Mouse (Mus musculus) brain, embryonic 14.5 days (tissue): ENCODE measurements at regions not wholly inside any gene's neighbourhood (a gene's known extent, or its start where the extent isn't known, plus 50 kb on each side); places are given as distances from the start of the nearest gene placed in this dataset.

Source experiments
- DNase-seq: peaks from one replicate; pipeline ENCODE4 v3.0.0-alpha.2; 2011; ENCODE audit warnings: low read depth
- CTCF ChIP-seq: fragments of 200-500 bp; IDR thresholded peaks from 2 replicates; pipeline ENCODE4 v1.5.1; 2012; ENCODE audit warnings: inconsistent platforms, mild to moderate bottlenecking, moderate library complexity, borderline replicate concordance; ENCODE audit not compliant: insufficient read depth, insufficient read length; ENCODE audit errors: extremely low read depth
- POLR2A ChIP-seq: fragments of 200-500 bp; IDR thresholded peaks from 2 replicates; pipeline ENCODE4 v1.6.1; 2012; ENCODE audit warnings: mild to moderate bottlenecking, inconsistent platforms, borderline replicate concordance; ENCODE audit not compliant: poor library complexity, insufficient read depth, insufficient read length, severe bottlenecking; ENCODE audit errors: extremely low read depth

DNA sequence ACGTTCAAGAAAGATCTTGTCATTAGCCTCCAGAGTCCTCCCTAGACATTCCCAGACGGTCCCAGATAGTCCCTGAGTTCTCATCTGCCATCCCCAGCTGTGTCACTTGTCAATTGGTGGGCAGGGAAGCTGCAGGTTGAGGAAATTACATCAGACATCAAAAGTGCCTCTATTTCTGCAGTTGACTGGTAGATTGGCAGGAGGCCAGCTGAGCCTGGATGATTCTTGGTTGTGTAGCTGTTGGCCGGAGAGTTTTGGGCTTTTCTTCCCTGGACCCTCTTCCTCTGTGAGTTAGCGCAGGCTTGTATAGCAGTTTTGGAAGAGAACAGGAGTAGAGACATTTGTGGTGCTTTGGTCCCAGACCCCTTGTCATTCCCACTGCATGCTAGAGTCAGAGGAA, 283.5 kb downstream of the Uaca start:
- DNase-seq = no peak
- TF ChIP-seq POLR2A = no peak
- no peak for TF ChIP-seq CTCF

DNA sequence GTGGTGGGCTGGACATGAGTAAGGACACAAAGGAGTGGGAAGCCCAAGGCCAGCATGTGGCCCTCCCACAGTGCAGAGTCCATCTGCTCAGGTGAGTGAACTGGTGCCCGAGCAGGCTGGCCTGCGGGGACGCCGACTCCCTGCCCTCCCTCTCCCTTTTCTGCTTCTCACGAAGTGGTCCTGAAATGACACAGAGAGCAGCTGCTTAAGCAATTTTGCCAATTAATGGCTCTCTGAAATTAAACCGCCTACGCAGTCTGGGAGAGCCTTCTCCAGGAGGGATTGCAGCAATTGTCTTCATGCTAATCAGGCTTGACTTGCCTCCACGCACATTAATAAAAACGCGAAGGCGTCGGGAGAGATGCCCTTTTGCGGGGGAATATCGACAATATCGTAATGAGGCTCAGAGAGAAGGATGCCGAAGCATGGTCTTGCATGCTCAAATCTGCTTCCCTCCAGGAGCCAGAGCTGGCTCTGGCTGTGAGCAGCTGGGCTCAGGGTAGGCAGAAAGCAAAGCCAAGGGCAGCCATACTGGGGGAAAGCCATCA, 287.2 kb downstream of the Uaca start:
- peak; percentile 94 for DNase-seq
- no peak for TF ChIP-seq CTCF
- TF ChIP-seq POLR2A = no peak

DNA sequence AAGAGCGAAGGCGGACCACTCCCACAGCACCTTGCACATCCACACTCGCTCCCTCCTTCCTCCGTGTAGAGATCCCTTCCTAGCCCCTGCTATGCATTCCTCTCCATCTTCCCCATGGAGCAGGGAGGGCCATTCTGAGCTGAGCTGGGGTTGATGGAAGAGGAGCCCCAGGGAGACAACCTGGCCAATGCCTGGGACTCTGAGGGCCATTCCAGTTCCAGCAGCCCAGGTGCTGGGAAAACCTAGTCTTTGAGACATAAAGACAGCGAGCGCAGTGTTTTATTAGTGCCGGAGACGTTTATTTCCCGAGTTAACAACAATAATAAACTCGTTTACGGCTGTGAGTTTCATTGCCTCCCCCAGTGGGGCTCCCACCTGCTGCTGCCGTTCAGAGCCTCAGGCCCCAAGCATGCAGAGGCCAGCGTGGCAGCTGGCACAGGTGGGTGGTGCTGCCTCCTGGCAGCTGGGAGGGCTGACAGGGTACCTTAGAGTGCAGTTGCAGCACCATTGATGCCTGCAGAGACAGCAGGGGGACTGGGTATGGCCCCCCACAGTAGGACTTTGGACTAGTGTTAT, 287.4 kb upstream of the Tle3 start:
- no peak for DNase-seq
- TF ChIP-seq POLR2A (no peak), CTCF (no peak)

DNA sequence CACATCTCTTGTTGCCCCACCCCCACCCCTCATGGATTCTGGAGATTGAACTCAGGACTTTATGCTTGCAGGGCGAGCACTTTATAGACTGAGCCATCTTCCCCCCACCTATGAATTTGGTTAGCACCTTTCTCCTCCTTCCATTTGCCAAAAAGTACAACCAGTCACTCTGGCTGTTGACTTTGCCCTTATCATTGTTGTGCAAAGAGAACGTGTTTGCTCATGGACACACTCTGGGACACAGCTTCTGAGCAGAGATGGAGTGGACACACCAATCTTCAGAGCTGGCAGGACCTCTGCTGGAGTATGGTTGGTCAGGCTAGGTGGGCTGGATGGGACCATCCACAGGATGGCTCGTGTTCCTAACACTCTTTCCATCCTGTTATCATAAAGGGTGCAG, 285.1 kb upstream of the Tle3 start:
- DNase-seq = no peak
- TF ChIP-seq CTCF (no peak), POLR2A (no peak)

DNA sequence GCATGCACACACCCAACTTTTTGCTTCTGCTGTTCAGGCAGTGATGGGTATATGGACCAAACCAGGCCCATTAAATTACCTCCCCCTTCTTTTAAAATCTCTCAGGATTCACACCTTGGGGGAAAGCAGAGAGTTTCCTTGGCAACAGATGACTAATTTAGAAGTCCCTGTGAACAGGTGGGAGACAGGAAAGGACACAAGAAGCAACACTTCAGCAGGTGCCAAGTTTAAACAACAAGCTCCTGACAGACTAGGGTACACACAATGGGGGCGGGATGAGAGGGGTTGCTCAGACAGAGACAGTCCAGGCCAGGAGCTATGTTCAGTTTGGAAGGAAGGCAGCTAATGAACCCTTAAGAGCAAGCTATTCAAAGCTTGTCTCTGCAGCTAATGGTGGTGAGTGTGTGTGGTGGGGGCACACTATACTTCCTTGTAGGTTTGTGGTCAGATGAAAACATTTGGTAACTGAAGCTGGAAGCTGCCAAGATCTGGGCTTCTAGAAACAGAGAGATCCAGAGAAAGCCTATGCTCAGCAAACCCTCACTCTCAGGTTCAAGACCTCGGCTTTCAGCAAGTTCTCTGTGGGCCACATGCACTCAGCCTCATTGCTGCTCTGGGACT, 283.0 kb upstream of the Tle3 start:
- DNase-seq = peak; percentile 60

DNA sequence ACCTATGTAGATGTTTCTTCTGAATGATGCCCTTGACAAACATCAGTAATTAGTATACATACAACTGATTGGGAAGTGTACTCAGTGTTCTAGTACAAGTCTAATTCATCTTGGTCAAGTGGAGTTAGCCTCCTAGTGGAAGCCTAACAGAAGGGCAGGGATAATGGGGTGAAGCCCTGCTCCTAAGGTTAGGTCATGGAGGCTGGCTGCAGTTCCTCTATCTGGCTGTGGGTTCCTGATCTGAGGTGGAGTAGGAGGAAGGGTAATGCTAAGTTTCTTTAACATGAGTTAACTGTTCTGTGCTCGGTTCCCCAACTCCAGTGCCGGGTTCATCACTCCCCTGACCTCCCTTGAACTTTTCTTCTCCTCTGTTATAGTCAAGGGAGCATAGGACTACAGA, 281.1 kb upstream of the Tle3 start:
- TF ChIP-seq CTCF (no peak), POLR2A (no peak)
- DNase-seq = no peak

More for the DNA sequence above, 283.0 kb upstream of the Tle3 start:
- TF ChIP-seq POLR2A (no peak), CTCF (no peak)

DNA sequence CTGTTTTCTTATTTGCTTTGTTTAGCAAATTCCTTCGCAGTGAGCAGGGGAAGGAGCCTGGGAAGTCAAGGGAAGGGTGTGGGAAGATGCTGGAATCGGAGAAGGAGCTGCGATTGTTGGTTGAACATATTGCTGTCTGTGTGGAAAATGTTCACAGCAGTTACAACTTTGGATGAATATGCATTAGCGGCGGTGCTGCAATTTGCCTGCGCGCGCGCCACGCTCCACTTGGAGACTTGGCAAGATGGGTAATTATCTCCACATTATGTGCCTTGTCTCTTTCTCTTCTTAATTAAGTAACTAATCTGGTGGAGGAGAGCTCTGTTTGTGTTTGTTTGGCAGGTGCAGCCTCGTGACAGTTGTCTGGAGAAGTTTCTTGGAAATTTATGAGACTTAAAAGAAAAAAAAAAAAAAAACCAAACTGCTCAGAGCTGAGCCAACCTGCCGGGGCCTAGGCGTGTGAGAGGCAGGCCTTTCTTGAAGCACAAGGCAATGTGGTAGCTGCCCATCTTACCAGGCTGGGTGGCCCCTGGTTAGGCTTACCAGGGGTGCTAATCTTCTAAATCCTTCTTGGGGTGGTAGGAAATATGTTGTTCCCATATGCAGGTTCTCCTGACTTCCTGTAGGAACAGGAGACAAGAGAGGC, 279.2 kb upstream of the Tle3 start:
- peak; percentile 94 for DNase-seq
- TF ChIP-seq POLR2A (no peak), CTCF (no peak)

DNA sequence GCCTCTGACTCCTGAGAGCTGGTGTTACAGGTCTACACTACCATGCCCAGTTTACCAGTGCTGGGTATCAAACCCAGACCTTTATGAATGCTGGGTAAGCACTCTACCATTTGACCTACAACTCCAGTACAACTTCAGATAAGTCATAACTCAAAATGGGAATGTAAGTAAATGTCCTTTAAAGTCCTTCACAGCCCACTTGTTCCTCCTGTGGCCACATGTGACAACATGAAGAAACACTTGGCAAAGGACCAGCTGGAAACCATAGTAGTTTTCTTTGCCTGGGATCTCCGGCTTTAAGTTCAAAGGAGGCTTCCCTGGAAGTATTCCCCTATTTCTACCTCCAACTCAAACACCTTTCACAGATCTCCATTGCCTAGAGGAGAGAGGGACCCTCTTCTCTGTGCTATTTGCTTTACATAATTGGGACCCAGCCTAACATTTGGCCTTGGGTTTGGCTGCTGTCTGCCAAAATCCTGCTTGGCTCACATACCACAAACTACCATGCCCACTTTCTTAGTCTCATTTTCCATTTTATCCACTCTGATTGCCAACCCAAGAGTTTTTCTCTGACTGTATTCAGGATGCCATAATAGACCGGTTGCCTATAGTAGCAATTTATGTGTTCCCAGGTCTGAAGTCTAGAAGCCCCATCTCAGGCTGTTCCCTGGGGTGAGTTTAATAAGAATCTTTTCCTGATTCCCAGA, 276.9 kb upstream of the Tle3 start:
- peak; percentile 68 for DNase-seq
- TF ChIP-seq CTCF = no peak
- no peak for TF ChIP-seq POLR2A

DNA sequence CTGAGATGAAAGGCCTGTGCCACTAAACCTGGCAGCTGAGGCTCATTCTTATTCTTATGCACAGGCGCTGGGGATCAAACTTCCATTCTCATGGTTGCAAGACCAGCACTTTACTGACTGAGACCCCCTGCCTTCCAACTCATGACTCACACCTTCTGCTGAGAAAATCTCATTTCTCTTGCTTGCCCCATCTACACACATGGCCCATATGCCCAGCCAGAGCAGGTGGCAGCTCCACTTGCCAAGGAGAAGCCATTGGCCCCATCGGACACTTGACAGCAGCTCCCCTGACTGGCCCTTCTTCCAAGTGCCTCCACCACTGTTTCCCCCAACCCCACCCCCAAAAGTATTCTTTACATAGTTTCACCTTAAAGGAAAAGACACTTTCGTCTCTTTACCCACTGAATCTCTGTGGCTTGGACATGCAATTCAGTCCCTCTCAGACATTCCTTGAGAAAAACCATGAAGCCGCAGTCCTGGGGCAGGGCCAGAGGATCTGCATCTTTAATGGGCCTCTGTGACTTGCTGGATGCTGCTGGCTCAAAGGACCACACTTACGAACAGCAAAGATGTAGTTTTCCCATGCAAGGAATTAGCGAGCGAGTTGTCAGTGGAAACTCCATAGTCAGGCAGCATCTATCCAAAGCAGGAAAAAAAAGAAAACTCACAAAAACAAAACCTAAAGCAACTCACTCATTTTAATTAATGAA, 270.3 kb upstream of the Tle3 start:
- peak; percentile 95 for DNase-seq
- TF ChIP-seq POLR2A (no peak), CTCF (no peak)

DNA sequence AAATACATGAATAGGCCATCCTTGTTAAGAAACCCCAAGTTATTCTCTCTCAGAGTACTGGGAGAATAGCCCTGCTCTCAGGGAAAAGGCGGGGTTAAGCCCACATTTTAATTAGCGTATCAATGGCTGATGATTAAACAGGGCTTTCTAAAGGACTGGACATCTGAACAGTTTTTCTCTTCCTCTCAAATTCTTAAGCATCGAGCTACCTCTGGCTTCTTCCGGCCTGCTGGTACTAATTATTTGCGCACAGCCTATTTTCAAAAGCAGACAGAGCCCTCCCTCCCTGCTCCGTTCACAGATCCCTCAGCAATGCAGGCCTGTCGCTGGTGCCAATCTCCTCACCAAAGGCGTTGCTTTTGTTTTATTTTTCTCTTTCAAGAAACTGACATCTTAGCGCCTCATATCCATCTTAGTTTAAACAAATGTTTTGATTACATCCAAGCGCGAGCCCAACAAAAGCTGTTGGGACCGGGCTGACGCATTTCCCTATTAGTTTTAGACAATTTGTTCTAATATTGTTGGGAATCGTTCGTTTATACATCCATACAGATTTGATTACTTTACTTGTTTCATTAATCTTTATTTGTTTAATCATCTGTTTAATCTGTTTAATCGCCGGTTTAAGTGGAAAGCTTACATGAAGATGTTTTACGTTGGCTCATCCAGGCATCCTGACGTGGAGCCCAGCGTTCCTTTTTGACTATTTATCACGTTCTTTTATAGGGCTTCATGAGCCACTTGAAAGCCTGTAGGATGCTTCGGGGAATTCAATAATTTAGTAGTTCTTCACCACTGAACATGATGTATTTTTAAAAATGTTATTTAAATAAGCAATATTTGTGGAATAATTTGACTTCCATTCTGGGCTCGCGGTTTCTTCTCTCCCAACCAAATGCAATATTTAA, 269.5 kb upstream of the Tle3 start:
- TF ChIP-seq POLR2A (no peak), CTCF (no peak)
- DNase-seq = peak; percentile 97

DNA sequence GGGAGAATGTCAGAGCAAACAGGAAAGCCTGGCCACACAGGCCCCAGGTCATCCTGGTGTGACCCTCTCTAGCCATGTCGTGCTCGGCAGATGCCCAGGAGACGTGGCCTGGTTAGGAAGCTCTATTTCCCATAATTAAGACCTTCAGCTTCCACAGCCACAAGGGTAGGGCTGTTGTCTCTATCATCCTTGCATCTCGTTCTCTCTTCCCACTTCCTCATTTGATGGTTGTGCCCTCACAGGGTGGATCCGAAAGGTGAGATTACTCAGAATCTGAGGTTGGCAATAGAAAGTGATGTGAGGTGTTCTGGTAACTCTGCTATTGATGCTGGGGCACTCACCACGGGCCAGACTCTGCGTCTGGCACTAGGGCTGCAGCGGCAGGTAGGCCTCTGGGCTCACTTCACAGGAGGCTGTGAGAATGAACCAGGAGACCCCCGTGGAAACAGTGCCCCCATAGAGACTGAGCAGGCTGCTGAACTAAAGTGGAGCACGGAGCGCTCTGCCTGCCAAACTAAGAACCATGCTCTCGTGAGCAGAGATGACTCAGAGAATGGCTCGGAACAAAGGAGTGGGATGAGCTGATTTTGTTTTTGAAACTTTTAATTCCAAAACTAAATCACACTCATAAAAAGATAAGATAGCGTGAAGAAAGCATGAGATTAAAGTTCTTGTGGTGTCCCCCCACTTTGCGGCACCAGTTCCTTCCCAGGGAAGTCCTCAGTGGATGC, 266.5 kb upstream of the Tle3 start:
- no peak for TF ChIP-seq CTCF
- no peak for TF ChIP-seq POLR2A
- DNase-seq = no peak
